Mouse (Mus musculus): Measurements from ENCODE around the gene Pla2g3.

DNA sequence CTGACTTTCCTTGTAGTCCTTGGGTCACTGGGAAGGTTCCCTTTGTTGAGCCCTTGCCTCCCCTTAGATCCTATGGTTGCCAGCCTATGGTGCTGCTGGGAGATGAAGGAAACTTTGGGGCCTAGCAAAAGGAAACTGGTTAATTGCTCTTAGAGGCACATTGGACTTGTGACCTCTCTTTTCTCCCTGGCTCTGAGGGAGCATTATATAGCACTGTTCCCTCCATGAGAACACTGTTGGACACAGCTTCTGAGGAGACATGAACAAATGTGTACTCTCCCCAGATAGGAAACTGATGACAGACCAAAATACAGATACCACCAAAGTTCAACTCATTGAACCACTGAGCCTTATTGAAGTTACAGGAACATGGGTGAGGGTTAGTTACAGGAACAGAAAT lies 12.6 kb upstream of the Pla2g3 start:
- TF ChIP-seq CTCF (conservative IDR thresholded peaks at IDR 0.05; ENCODE audit: insufficient read depth, insufficient read length, low read depth, low read length), result no peak
- TF ChIP-seq POLR2A (IDR thresholded peaks at IDR 0.05; ENCODE audit: low read depth, low read length), result no peak

All from kidney, adult 2 months (tissue).